ENCODE assay signal across 20 mouse cellular contexts in the genomic region with DNA sequence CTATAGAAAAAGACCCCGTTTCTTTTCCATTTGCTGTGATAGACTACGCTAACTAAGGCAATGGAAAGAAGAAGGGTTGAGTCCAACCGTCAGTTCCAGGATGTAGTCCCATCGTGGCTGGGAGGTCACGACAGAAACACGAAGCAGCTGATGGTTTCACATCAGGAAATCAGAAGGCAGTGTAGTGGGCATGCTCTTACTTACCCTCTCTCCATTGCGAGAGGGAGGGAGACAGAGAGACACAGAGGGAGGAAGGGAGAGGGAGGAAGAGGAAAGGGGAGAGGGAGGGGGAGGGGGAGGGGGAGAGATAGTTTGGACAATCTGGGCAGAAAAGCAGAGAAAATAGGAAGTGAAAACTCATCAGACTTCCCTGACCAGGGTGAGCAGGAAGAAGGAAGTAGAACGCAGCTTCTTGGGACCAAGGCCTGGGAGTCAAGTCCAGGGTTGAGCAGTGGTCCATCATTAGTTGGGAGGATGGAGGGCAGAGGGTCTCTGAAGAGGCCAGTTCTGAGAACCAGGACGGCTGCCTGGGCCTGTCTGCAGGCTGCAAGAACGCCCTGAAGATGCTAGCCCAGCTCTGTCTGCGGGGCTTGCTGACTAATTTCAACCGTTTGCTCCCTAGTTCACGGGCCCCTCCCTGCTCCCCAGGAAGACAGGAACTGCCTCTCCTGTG. TPM values are rescaled to one million over a fixed set of nuclear protein-coding genes. Genes with fewer than 3 reads are reported as not detected.
DNase-seq lines count a peak whose midpoint lies in the region; ATAC-seq and TF ChIP-seq lines count a peak whose summit lies in the region.
"Had no signal": no experiment of that assay in that cellular context is flagged by ENCODE, and none has a peak within 500 bp of the region (broad histone marks: within the 10 kb centered on the region; RNA-seq: fewer than 3 reads in every experiment).

No protein-coding gene starts in this region.

- no peak for TF ChIP-seq RAD21 in CH12.LX (IDR thresholded peaks at IDR 0.05; ENCODE audit: low read depth, low read length)

- ATAC-seq in intestine, embryonic 15.5 days = no peak
- no peak for ATAC-seq in intestine, postnatal 0 days
- ATAC-seq in common myeloid progenitor, adult 5-6 weeks (replicated peaks; ENCODE audit: low read depth, poor library complexity, severe bottlenecking) = peak; percentile 34
- peak; percentile 29 for ATAC-seq in monocyte, adult 5-6 weeks (replicated peaks; ENCODE audit: insufficient number of reproducible peaks, low FRiP score, low TSS enrichment, poor library complexity, severe bottlenecking)
- ATAC-seq: forebrain, postnatal 0 days; intestine, embryonic 16.5 days had no signal

- peak; percentile 70; the same call in 1 of the 2 replicates for TF ChIP-seq EP300 in CH12.LX (IDR thresholded peaks at IDR 0.05; ENCODE audit: low read length)

- H3K79me2 ChIP-seq in CH12.LX (replicated peaks; ENCODE audit: control insufficient read depth, extremely low read depth, insufficient read depth, poor library complexity, severe bottlenecking) = no peaks in the 10 kb centered on the region

- dilution Hi-C loops in CH12.LX (cut with MboI; ENCODE audit: extremely low pct_ligation_motif_present, extremely low pct_unique_long_range_greater_than_20kb, low sequenced_read_pairs) = no loop called here

- peak; percentile 45 for DNase-seq in CH12.LX (ENCODE audit: extremely low read depth)
- no peak for DNase-seq in layer of hippocampus, adult 9-10 months (ENCODE audit: low spot score)
- DNase-seq in left cerebral cortex, adult 9 months (ENCODE audit: low spot score in 2 of 2) = no peak
- no peak for DNase-seq in layer of hippocampus, adult 11-12 months (ENCODE audit: low spot score)
- DNase-seq: cerebellum, adult 18-20 months; forebrain, postnatal 0 days; heart, adult 2 months; spleen, adult 18-20 months; thymus, postnatal 4 days had no signal

- H3K27me3 ChIP-seq in intestine, embryonic 15.5 days (replicated peaks) = no peaks in the 10 kb centered on the region
- no peaks in the 10 kb centered on the region for H3K27me3 ChIP-seq in intestine, postnatal 0 days (replicated peaks; ENCODE audit: control insufficient read depth, insufficient read depth, low read length)
- no peaks in the 10 kb centered on the region for H3K27me3 ChIP-seq in CH12.LX (replicated peaks)
- H3K27me3 ChIP-seq: embryonic facial prominence, embryonic 12.5 days; lung, embryonic 15.5 days; neural tube, embryonic 12.5 days had no signal

- no peaks in the 10 kb centered on the region for H3K9me3 ChIP-seq in intestine, embryonic 15.5 days
- no peaks in the 10 kb centered on the region for H3K9me3 ChIP-seq in intestine, postnatal 0 days (ENCODE audit: control insufficient read depth)
- H3K9me3 ChIP-seq in CH12.LX (replicated peaks; ENCODE audit: low read length) = no peaks in the 10 kb centered on the region
- H3K9me3 ChIP-seq: embryonic facial prominence, embryonic 12.5 days; hindbrain, embryonic 13.5 days; lung, embryonic 15.5 days; neural tube, embryonic 12.5 days had no signal

- H3K36me3 ChIP-seq in intestine, embryonic 15.5 days = no peaks in the 10 kb centered on the region
- H3K36me3 ChIP-seq in intestine, postnatal 0 days (ENCODE audit: control insufficient read depth, insufficient read depth) = no peaks in the 10 kb centered on the region
- H3K36me3 ChIP-seq in CH12.LX (replicated peaks in 1 of 2; ENCODE audit: control insufficient read depth in 1 of 2, insufficient read depth in 1 of 2, low read length in 1 of 2) = no peaks in the 10 kb centered on the region
- H3K36me3 ChIP-seq: embryonic facial prominence, embryonic 12.5 days; hindbrain, embryonic 13.5 days; lung, embryonic 15.5 days; neural tube, embryonic 12.5 days had no signal

- in situ Hi-C loops in CH12.LX (cut with MboI; ENCODE audit: low pct_ligation_motif_present, low pct_unique_long_range_greater_than_20kb, low sequenced_read_pairs) = loop anchor here (10.0 kb wide), 1 partner anchor 209 kb away; no protein-coding TSS in a partner anchor

- H3K4me3 ChIP-seq in intestine, embryonic 15.5 days (replicated peaks) = no peak overlapping the region
- no peak overlapping the region for H3K4me3 ChIP-seq in intestine, postnatal 0 days (ENCODE audit: low read depth, low read length)
- H3K4me3 ChIP-seq in CH12.LX (replicated peaks in 1 of 3; ENCODE audit: low read depth in 2 of 3, low read length in 2 of 3, poor library complexity in 1 of 3) = peak overlapping the region in 1 of 3 experiments; percentile 29
- H3K4me3 ChIP-seq: embryonic facial prominence, embryonic 12.5 days; heart, adult 2 months; hindbrain, embryonic 13.5 days; lung, embryonic 15.5 days; neural tube, embryonic 12.5 days had no signal

- no peak for TF ChIP-seq POLR2A in CH12.LX (IDR thresholded peaks at IDR 0.05; ENCODE audit: low read depth, low read length)

- H3K4me2 ChIP-seq in intestine, embryonic 15.5 days (replicated peaks) = no peak overlapping the region
- H3K4me2 ChIP-seq in intestine, postnatal 0 days (replicated peaks; ENCODE audit: low read depth) = no peak overlapping the region
- H3K4me2 ChIP-seq in CH12.LX (ENCODE audit: insufficient read depth, low read depth, poor library complexity, severe bottlenecking) = peak overlapping the region; percentile 25
- H3K4me2 ChIP-seq: embryonic facial prominence, embryonic 12.5 days; hindbrain, embryonic 13.5 days; lung, embryonic 15.5 days; neural tube, embryonic 12.5 days had no signal

- no peak overlapping the region for H3K9ac ChIP-seq in intestine, embryonic 15.5 days
- H3K9ac ChIP-seq in intestine, postnatal 0 days (ENCODE audit: low read depth, low read length) = no peak overlapping the region
- no peak overlapping the region for H3K9ac ChIP-seq in CH12.LX (ENCODE audit: insufficient read depth, low read depth)
- H3K9ac ChIP-seq: embryonic facial prominence, embryonic 12.5 days; forebrain, postnatal 0 days; hindbrain, embryonic 13.5 days; lung, embryonic 15.5 days; neural tube, embryonic 12.5 days had no signal

- 0 out of 2 replicates have a peak overlapping the region, but pooled peaks have one; percentile 29 for H3K27ac ChIP-seq in intestine, embryonic 15.5 days
- no peak overlapping the region for H3K27ac ChIP-seq in intestine, postnatal 0 days (ENCODE audit: low read depth, low read length)
- H3K27ac ChIP-seq in CH12.LX (ENCODE audit: insufficient read depth, low read depth) = no peak overlapping the region
- H3K27ac ChIP-seq: embryonic facial prominence, embryonic 12.5 days; heart, adult 2 months; hindbrain, embryonic 13.5 days; lung, embryonic 15.5 days; neural tube, embryonic 12.5 days had no signal

- peaks cover 44% of the 10 kb centered on the region for H3K4me1 ChIP-seq in intestine, embryonic 15.5 days (replicated peaks)
- peaks cover 12% of the 10 kb centered on the region for H3K4me1 ChIP-seq in intestine, postnatal 0 days (replicated peaks; ENCODE audit: control insufficient read depth, insufficient read depth, low read length)
- H3K4me1 ChIP-seq in CH12.LX (ENCODE audit: control insufficient read depth in 1 of 2, insufficient read depth in 2 of 2) = peaks cover 27 to 77% of the 10 kb centered on the region in 2 experiments

- no peak for TF ChIP-seq CTCF in intestine, postnatal 0 days (IDR thresholded peaks at IDR 0.05; ENCODE audit: low read depth)
- no peak for TF ChIP-seq CTCF in CH12.LX (conservative IDR thresholded peaks at IDR 0.05 in 1 of 2, IDR thresholded peaks at IDR 0.05 in 1 of 2; ENCODE audit: low read depth in 2 of 2, low read length in 2 of 2)

- WGBS in intestine, embryonic 15.5 days = 67% methylated on average over 13 of the region's 13 CpGs
- WGBS in intestine, postnatal 0 days = 57% methylated on average over 13 of the region's 13 CpGs

TF ChIP-seq in CH12.LX, 34 proteins besides CTCF, POLR2A, EP300 and RAD21:
- TF ChIP-seq BHLHE40 (IDR thresholded peaks at IDR 0.05; ENCODE audit: low read depth, low read length) = peak; percentile 26; the same call in 1 of the 2 replicates
- peak; percentile 75 for TF ChIP-seq CHD2 (IDR thresholded peaks at IDR 0.05; ENCODE audit: low read length)
- TF ChIP-seq MAFK (IDR thresholded peaks at IDR 0.05; ENCODE audit: insufficient replicate concordance, low read length) = no peak
- peak; percentile 71 for TF ChIP-seq ELF1 (IDR thresholded peaks at IDR 0.05; ENCODE audit: low read depth, low read length)
- no peak; the same call in 1 of the 2 replicates for TF ChIP-seq JUND (conservative IDR thresholded peaks at IDR 0.05; ENCODE audit: low read depth, low read length)
- TF ChIP-seq UBTF (IDR thresholded peaks at IDR 0.05; ENCODE audit: low read depth, low read length) = no peak
- peak; percentile 27; the same call in 1 of the 2 replicates for TF ChIP-seq ETS1 (conservative IDR thresholded peaks at IDR 0.05; ENCODE audit: low read depth, low read length)
- TF ChIP-seq ZKSCAN1 (IDR thresholded peaks at IDR 0.05; ENCODE audit: borderline replicate concordance, low read depth, low read length) = no peak
- peak; percentile 69 for TF ChIP-seq IRF4 (IDR thresholded peaks at IDR 0.05; ENCODE audit: low read depth, low read length)
- no peak for TF ChIP-seq KAT2A (IDR thresholded peaks at IDR 0.05; ENCODE audit: insufficient replicate concordance, low read length)
- TF ChIP-seq NRF1 (IDR thresholded peaks at IDR 0.05; ENCODE audit: low read depth, low read length) = no peak
- no peak for TF ChIP-seq USF2 (conservative IDR thresholded peaks at IDR 0.05; ENCODE audit: low read depth, low read length)
- no peak for TF ChIP-seq MAX (IDR thresholded peaks at IDR 0.05; ENCODE audit: low read length)
- TF ChIP-seq MYC (IDR thresholded peaks at IDR 0.05; ENCODE audit: low read depth, low read length) = no peak

RNA-seq across cellular contexts. Expression of a gene that starts 9.9 kb away (rescaled TPM):
- 103 and 109 TPM in 2 replicates for polyA plus RNA-seq in intestine, embryonic 15.5 days (2015; fragmentation: Nextera tagmentation; extraction: Ambion mirVana)
- 212 and 256 TPM in 2 replicates for polyA plus RNA-seq in intestine, postnatal 0 days (2015; fragmentation: Nextera tagmentation; extraction: Ambion mirVana)
- 1.1 and 1.4 TPM in 2 replicates for total RNA-seq in CH12.LX (2012; rRNA removed)
- 6.6 and 8.0 TPM in 2 replicates for total RNA-seq in CH12.LX (2014; rRNA removed)
- polyA plus RNA-seq in CH12.LX (2012; ENCODE audit: insufficient read length, low read depth) = 8.0 and 8.5 TPM in 2 replicates
- 0.39 and 0.41 TPM in 2 replicates for total RNA-seq in common myeloid progenitor, adult 5-6 weeks (2017)
- total RNA-seq in monocyte, adult 5-6 weeks (2017) = 57.2 to 77.8 TPM (median 58.7 TPM) in 3 replicates

RNA-seq across cellular contexts. Expression of a gene that starts 59.3 kb away (rescaled TPM):
- 1.4 and 2.3 TPM in 2 replicates for polyA plus RNA-seq in intestine, embryonic 15.5 days (2015; fragmentation: Nextera tagmentation; extraction: Ambion mirVana)
- polyA plus RNA-seq in intestine, postnatal 0 days (2015; fragmentation: Nextera tagmentation; extraction: Ambion mirVana) = 1.2 and 1.4 TPM in 2 replicates
- 3.8 and 4.8 TPM in 2 replicates for total RNA-seq in CH12.LX (2012; rRNA removed)
- 5.3 and 5.5 TPM in 2 replicates for total RNA-seq in CH12.LX (2014; rRNA removed)
- 8.6 and 10.1 TPM in 2 replicates for polyA plus RNA-seq in CH12.LX (2012; ENCODE audit: insufficient read length, low read depth)
- not detected in 2 replicates for total RNA-seq in common myeloid progenitor, adult 5-6 weeks (2017)
- 0.32 to 4.4 TPM (median 0.38 TPM) in 3 replicates for total RNA-seq in monocyte, adult 5-6 weeks (2017)
- total RNA-seq: gastrocnemius, adult 18-20 months; megakaryocyte-erythroid progenitor cell, adult 5-6 weeks had no signal

Comparison
In these comparisons a context has a peak if more than half of its experiments do, and no peak if none do; other contexts are left out.
1. ATAC-seq: peak in common myeloid progenitor, adult 5-6 weeks (single experiment) and monocyte, adult 5-6 weeks (single experiment); none in intestine, embryonic 15.5 days (single experiment) and intestine, postnatal 0 days (single experiment).